Mouse (Mus musculus) lung, adult 2 months (tissue): ENCODE results near the gene Rasa2.

Experiments used
- CTCF ChIP-seq: fragments of 200-500 bp; IDR thresholded peaks from 2 replicates; pipeline ENCODE4 v1.5.1; 2011; ENCODE audit warnings: mild to moderate bottlenecking, low read length, control low read depth; ENCODE audit not compliant: insufficient read depth
- POLR2A ChIP-seq: fragments of 200-500 bp; IDR thresholded peaks from 2 replicates; pipeline ENCODE4 v1.6.1; 2011; ENCODE audit warnings: low read depth, mild to moderate bottlenecking, control low read depth, low read length, borderline replicate concordance; ENCODE audit errors: extremely low read depth

GRCm38 (mm10) chr9:96514278-96514677 is 117.1 kb downstream of the Rasa2 start:
- TF ChIP-seq POLR2A (no peak), CTCF (no peak)
